Mouse (Mus musculus): ENCODE data around the gene Usp6nl.

Gene Usp6nl

DNA sequence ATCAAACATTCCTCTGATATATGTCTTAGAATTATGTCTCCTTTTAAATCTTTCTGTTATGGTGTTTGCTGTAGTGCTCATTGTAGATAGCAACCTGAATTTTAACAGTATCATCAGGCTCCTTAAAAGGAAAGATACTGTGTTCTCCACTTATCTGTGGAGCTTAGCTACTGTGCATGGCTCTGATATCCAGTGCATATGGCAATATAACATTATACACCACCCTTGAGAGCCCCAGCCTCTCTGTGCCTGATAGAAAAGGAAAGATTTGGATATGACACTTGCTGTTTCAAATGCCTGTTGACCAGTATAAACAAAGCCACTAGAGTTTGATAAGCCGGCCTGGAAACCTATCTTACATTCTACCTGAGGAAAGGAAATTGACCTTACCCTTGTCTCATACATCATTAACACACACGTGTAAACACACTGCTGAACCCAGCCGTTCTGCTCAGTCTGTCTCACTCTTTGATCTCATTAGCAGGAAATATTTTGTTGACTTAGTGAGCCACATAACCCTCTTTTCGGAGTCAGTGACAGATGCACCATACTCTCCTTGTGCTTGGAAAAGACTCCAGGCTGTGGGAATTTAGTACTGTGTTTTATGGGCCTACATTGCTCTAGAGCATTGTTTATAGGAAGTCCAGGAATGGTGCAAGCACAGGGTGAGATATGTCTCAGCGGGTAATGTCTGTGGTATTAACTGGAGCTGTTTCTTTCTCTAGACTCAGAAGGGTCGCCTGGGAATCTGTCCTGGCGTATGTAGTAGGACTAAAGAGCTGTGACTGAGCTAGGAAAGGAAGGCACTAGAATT, 9.1 kb downstream of the Usp6nl start:
- no peak for DNase-seq (ENCODE audit: low read depth, low spot score)

DNA sequence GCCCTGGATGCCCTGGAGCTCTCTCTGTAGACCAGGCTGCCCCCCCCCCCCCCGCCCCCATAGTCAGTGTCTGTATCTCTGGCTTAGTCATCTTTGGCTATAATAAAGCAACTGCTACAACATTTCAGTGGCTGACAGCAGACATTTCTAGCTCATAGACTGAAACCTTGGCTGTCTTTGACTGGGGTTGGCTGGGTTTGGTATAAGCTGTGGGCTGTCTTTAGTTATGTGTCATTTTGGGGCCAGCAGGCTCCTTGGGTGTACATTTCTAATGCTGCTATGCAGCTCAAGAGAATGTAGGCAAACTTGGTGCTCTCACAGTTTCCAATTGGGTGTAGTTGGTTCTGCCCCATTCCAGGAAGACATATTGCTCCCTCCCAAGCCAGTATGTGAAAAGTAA, 11.1 kb downstream of the Usp6nl start:
- DNase-seq (ENCODE audit: low read depth, low spot score): no peak

DNA sequence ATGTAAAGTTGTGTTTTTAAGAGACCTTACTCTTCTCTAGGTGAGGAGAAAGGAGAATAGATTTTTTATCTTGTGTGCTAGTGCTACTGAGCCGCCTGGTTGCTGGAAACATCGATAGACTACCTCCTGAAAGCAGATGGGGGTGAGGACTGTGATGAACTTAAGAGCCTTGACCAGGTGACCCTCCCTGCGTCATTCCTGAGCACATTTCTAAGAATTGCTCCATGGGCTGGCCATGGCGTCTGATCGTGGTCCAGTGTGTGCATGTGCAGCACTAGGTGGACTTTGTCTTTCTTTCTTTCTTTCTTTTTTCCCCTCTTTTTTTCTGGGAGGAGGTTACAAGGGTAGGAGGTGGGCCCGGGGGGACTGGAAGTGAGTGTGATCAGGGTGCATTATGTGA, 11.5 kb downstream of the Usp6nl start:
- no peak for DNase-seq (ENCODE audit: low read depth, low spot score)

DNA sequence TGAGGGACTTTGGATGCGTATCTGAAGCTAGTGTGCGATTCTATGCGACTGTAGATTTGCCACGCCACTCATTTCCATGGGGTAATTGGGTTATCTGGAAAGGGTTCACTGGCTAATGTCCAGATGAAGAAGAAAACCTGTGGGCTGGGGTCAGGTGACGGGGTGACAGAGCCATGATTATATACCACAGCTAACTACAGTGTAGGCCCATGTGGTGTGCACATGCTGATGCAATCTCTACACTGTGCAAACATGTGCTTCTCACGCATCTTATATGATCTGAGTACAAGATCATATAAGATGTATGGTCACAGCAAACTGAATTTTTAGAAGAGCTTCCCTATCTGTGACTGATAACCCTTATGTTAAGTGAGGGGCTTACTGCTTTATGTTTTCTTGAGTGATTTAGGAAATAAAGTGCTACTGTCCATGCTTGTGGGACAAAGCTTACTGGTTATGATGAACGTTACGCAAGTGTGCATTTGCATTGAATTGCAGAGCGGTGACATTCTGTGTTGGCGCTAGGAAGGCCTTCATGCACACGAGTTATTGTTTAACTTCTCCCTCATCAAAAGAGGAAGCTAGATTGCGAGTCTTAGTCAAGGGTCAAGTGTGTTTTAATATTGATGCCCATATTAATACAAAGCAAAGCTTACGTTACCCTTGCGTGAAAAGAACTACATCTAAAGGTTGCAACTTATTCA, 12.7 kb downstream of the Usp6nl start:
- DNase-seq (ENCODE audit: low read depth, low spot score): no peak

DNA sequence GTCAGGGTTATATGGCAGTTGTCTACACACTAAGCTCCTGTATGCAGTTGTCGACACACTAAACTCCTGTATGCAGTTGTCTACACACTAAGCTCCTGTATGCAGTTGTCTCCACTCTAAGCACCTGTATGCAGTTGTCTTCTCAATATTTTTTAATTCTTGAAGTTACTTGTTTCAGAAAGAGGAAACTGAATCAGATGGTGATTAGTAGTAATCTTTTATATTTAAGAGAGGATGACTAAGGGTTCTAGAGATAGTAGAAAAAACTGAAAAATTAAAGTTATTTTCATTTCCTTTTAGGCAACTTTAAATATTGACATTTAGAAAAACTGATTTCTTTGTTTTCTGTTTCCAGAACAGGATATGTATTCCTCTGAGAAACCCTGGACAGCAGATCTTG, 13.5 kb downstream of the Usp6nl start:
- DNase-seq (ENCODE audit: low read depth, low spot score): no peak

DNA sequence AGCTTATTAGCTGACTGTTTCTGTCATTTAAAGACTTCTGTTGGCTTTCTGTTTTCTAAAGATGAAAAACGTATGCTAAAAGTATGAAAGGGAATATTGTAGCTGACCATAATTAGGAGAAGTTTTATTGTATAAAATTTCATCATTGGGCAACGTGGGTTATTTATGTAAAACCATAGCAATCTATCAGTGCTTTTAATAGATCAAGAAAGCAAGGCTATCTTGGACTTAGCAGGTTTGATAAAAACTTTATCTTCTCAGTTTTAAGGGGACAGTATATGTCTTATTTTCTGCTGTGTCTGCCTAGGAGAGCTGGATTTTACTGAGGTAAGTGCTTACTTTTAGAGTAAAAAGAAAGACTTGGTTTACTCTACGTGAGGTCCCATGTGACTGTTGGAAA, 14.2 kb downstream of the Usp6nl start:
- DNase-seq (ENCODE audit: low read depth, low spot score): no peak

DNA sequence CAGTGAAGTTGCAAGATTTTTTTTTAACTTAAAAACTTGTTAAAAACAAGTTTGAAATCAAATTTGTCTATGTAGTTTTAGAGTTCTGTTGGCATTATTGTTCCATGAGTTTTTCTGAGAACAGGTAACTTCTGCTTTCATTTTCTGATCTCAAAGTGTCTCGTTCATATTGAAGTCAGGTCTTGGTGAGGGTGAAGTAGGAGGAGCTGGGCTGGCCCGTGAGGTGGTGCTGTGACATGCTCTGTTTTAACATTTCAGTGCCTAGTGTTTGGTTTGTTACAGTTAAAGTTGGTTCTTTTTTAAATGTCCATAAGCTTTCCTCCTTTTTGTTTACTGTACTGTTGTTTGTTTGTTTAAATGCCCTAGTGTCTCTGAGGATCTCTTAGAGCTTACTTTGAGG, 15.0 kb downstream of the Usp6nl start:
- no peak for DNase-seq (ENCODE audit: low read depth, low spot score)

DNA sequence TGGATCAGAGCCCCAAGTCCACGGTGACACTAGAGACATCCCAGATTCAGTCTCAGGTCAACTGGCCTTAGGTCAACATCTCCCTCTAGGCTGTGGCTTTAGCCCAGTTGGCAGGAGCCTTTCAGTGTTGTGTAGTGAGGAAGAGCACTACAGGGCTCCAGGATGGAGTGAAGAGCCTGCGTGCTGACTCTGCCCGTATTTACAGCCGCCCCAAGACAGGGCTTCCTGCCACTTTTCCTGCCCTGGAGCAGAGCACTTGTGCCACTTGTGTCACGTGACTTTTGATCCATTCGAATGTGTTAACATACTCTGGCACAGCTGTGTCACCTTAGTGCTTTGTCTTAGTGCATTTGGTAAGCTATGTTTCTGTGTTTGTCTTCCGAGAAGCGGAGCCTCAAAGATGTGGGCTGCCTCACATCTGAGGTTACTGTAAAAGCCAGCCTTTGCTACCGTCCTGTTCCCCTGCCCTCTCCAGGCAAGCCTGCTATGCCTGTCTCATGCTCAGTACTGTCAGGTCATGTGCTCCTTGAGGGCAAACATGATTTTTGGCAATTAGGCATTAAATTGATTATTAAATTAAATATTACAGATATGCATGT, 15.7 kb downstream of the Usp6nl start:
- DNase-seq (ENCODE audit: low read depth, low spot score): no peak

DNA sequence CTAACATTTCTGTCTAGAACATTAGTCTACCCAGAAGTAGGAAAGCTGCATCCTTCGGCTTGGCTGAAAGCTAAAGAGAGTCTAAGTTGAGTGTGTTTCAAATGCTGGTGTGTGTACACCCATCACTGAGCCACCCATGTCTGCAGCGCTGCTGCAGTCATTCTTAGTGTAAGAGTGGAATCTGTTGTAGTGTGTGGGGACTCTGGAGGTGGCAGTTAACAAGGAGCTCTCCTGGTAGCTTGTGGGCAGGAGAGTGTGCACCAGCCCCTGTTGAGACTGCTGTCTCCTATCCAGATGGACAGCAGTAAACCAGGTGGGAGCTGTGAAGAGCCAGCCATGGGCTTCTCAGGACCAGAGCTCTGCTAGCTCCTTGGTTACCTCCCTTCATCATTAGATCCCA, 18.0 kb downstream of the Usp6nl start:
- DNase-seq (ENCODE audit: low read depth, low spot score): no peak

DNA sequence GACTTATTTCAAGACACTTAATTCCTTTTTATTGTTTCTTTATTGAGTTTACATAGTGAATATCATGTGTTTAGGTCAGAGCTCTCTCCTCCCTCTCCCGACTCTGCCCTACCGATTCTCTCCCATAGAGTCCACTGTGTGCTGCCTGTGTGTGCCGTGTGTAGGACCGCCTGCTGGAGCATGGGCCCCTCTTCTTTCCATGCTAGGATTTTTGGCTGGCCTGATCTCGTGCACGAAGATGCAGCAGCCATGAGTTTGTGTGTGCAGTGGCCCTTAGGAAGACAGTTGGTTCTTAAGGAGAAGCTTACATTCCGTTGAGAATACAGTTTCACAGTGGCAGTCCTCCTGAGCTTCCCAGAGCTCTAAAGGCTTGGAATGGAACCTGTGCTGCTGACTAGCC, 19.0 kb downstream of the Usp6nl start:
- no peak for DNase-seq (ENCODE audit: low read depth, low spot score)

DNA sequence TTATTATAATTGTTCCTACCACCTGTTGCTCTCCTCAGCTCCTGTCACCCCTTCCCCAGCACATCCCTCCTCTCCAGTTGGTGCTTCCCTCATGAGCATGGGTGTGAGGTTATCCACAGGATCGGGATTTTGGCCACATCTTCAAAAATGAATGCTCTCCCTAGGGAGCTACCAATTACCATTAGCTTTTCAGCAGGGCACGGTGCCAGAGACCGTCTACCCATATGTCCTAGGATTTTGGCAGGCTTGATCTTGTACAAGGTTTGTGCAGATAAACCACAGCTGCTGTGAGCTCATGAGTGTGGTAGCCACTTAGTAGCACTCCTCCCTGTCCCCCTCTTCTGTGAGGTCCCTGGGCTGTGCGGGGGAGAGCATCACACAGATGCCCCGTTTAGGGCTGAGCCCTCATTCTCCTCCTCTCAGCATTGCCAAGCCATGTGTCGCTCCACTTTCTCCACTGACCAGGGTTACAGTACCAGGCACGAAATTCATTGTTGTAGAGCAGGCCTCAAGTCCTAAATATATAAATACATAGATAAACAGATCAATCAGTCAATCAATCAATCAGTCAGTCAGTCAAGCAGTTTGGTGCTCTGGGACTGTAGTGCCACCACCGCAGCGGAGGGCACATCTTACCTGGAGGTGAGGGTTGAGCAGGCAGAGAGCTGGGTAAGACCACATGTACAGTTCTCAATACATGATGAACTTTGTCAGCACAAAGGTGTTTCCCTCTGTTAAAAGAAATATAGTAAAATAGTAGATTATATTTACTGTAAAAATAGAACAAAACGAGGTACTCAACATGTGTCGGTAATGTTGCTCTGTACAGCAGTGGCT, 27.0 kb downstream of the Usp6nl start:
- DNase-seq (ENCODE audit: low read depth, low spot score): no peak

DNA sequence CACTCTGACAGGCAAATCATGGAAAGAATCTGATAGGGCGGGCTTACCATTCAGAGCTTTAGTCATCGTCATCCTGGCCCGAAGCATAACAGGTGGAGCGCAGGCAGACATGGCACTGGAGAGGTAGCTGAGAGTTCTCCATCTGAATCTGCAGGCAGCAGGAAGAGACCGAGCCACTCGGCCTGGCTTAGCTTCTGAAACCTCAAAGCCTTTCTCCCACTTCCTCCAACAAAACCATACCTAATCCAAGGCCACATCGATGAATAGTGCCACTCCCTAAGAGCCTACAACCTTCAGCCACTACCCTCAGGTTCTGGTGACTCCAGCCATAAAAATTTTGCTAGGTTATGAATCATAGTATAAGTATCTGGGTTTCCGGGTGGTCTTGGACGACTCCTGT, 27.7 kb downstream of the Usp6nl start:
- no peak for DNase-seq (ENCODE audit: low read depth, low spot score)

DNA sequence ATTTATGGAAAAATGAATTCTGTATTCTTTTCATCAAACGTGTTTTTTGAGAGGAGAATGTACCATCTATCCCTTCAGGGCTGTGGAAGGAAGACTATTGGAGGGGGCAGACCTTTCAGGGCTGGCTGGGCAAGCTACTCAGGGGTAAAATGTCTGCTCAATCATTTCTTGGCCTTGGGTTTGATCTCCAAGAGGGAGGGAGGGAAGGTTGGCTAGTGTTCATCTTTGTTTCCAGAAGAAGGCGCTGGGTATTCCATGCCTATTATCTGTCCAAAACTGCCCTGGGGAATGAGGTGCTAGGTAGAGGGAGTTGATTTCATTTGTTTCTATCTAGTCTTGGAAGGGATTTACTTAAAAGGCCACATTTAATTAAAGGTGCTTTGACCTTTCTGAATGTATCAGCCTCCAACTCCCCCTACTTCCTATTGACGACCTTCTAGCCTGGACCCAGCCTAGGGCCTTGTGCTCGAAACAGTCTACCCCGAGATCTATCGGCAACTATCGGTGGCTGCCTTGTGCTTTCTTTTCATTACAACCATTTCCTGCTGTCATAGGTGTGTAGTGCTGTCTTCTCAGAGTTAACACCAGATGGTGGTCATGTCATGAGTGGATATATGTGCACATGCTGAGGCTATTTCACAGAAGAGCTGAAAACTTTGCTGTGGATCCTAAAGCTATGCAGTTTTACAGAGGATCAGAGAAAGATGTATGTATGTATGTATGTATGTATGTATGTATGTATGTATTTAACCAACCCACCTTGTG, 28.6 kb downstream of the Usp6nl start:
- DNase-seq (ENCODE audit: low read depth, low spot score): no peak

DNA sequence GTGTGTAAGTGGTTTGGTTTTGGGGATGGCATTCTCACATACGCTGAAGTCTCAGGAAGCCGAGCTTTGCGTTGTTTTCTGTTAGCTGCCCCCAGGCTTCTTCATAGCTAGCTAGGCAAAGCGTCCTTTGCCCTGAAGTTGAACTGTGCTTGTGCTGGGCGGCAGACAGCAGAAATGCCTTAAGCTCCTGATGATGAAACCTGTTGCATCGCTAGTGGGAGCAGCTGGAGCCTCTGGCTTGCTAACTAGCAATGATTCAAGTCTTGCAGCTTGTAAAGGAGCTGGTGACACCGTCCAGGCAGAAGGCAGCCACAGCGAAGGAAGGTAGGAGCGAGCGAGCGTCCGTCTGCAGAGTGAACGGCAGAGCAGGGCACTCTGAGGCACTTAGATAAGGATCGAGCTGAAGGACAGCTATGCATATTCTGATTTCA, 30.1 kb downstream of the Usp6nl start:
- no peak for DNase-seq (ENCODE audit: low read depth, low spot score)

DNA sequence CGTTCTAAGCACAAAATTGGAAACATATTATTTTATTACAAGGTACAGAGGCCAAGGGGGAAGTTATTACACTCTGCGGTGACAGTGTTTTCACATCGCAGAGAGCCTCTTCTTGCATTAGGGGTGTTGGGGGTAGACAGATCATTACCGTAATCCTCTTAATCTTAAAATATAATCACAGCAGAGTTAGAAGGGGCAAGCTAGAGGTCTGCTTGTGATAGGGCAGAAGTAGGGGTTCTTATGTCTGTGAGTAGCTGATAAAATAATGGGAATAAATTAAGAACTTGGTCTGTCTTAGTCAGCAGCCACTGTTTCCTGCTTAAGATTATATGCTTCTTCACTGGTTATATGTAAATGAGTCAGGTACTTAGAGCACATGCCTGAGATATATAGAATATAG, 30.6 kb downstream of the Usp6nl start:
- no peak for DNase-seq (ENCODE audit: low read depth, low spot score)

DNA sequence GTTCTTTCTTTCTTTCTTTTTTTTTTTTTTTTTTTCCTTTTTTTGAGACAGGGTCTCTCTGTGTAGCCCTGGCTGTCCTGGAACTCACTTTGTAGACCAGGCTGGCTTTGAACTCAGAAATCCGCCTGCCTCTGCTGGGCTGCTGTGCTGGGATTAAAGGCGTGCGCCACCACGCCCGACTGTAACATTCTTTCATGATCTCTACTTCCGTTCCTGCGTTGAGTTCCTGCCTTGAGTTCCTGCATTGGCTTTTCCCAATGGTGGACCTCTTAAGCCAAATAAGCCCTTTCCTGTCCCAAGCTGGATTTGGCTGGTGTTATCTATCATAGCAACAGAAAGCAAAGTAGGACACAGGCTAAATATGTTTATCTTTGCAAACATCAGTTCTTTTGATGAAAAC, 34.8 kb downstream of the Usp6nl start:
- no peak for DNase-seq (ENCODE audit: low read depth, low spot score)

DNA sequence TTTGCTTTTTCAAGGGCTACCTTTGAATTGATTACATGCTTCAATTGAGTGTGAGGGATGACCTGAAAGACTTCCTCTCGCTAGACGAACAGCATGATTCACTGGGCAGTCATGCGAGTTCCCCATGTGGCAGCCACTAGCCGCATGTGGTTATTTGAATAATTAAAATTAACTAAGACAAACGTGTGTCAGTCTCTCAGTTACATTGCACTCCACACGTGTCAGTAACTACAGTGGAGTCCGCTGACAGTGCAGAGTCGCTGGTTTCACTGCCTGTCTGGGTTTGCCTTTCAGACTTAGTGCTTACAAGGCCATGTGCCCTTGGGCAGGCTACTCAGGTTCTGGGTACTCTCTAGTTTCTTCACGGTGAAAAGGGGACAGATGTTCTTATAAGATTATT, 37.2 kb downstream of the Usp6nl start:
- DNase-seq (ENCODE audit: low read depth, low spot score): no peak

DNA sequence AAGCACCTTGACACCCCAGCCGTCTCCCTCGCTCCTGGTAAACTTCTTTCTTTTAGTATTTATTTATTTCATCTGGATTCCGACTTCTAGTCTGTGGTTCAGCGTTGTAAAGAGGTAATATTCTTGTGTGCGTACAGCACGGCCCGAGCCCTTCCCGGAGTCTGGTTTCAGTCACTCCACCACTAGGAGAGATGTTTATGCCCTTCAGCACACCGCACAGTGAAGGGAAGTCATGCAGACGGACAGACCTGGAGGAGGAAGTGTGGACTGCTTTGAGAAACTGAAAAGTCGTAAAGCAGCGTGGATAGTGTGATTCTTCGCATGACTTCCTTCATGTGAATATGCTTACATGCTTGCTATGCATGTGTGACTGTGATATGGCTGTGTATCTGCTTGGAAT, 40.7 kb downstream of the Usp6nl start:
- no peak for DNase-seq (ENCODE audit: low read depth, low spot score)

DNA sequence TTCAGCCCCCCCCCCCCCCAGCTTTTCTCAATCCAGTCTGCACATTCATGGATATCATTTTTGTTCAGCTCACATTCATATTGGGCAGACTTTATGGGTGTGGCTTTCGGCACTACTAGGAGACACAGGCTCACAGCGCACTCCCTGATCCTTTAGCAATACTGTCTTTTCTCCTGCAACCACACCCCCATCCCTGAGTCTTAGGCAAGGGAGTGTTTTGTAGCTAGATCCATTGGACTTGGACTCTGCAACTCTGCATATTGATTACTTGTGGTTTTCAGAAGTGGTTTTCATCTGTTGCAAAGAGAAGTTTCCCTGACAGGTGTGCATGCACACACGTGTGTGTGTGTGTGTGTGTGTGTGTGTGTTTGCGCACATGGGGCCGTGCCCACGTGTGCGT, 41.5 kb downstream of the Usp6nl start:
- no peak for DNase-seq (ENCODE audit: low read depth, low spot score)

DNA sequence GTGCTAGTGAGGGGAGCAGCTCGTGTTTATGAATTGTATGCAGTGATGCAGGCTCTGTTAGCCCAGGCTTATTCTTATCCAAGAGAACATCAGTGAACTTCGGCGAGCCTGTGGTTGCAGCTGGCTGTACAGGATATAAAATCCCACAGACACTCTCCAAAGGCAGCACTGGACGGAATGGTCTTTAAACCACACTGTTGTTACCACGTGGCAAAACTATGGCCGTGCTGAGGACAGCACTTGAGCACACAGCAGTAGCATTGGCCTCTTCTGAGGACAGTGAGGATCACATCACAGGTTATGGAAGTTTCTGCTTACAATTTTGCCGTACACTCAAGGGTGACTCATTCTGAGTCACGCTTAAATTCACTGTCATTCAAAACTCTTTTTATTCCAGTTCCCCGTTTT, 44.1 kb downstream of the Usp6nl start:
- no peak for DNase-seq (ENCODE audit: low read depth, low spot score)

DNA sequence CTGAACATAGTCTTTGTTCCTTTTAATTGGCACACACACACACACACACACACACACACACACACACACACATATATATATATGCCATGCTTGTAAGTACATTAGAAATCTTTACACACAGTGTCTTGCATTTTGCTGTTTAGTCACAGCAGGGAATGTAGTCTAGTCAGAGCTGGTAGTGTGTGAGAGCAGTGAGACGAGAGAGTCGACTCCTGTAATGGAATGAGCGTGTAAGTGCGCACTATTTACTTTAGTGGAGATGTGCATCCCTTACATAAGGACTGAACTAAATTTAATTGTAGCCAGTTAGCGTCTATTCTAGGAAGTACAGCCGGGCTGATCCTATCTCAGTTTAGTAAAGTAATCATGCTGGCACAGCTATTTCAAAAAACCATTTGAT, 44.5 kb downstream of the Usp6nl start:
- DNase-seq (ENCODE audit: low read depth, low spot score): no peak
